Mouse (Mus musculus) ES-Bruce4 (cell line): Measurements from ENCODE around the gene Gm26741.

Source experiments
- CTCF ChIP-seq: IDR thresholded peaks from one replicate; pipeline ENCODE4 v1.8.1; 2011; ENCODE audit warnings: low read depth, low read length
- EP300 ChIP-seq: IDR thresholded peaks from 2 replicates; pipeline ENCODE4 v1.6.1; 2011; ENCODE audit warnings: low read depth, low read length; ENCODE audit not compliant: insufficient read depth
- POLR2A ChIP-seq: IDR thresholded peaks from one replicate; pipeline ENCODE4 v1.8.1; 2011; ENCODE audit warnings: low read length; ENCODE audit not compliant: insufficient read depth

DNA sequence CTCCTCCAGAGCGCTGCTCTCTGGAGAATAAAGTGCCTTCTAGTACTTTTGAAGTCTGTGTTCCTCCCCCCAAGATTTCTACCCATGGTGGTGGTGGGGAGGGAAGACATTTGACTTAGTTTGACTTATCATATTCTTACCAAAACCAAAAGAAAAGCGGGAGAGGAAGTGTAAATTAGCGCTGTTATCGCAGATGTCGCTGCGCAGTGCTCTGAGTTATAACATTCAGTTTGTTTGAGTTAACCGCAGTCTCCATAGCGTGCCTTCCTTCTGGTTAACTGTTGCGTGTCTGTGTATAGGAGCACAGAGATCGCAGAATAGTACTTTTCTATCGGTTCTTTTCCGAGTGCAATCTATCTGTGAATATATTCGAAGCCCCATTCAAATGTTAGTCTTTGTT lies 46.6 kb downstream of the Gm26741 start:
- no peak for TF ChIP-seq CTCF
- TF ChIP-seq EP300 = no peak
- TF ChIP-seq POLR2A = no peak
